Mouse (Mus musculus): ENCODE measurements around the gene Slc9a3r2. TPM values are rescaled to one million over a fixed set of nuclear protein-coding genes. Genes with fewer than 3 reads are reported as not detected.

The Slc9a3r2 gene
- polyA plus RNA-seq, 1 experiment from 2014 or later, result 56.7 TPM

GRCm38 (mm10) chr17:24625472-24625871, 24.7 kb downstream of the Slc9a3r2 start:
- no peaks in the 10 kb centered on the region for H3K4me1 ChIP-seq (ENCODE audit: control insufficient read depth, insufficient read depth, low read length)
- no peak overlapping the region for H3K4me3 ChIP-seq (ENCODE audit: low read depth, low read length)
- 89% methylated on average over 8 of the region's 8 CpGs for WGBS
- H3K36me3 ChIP-seq (ENCODE audit: control insufficient read depth, insufficient read depth, low read length), result peaks cover 92% of the 10 kb centered on the region
- no peak overlapping the region for H3K9ac ChIP-seq (ENCODE audit: low read depth, low read length)
- DNase-seq (ENCODE audit: low spot score) (no peak), ATAC-seq (ENCODE audit: low read depth) (no peak)
- H3K27me3 ChIP-seq (replicated peaks; ENCODE audit: control insufficient read depth, insufficient read depth, low read length), result no peaks in the 10 kb centered on the region
- H3K27ac ChIP-seq (replicated peaks; ENCODE audit: low read depth, low read length), result no peak overlapping the region
- H3K9me3 ChIP-seq (ENCODE audit: control insufficient read depth, low read length), result no peaks in the 10 kb centered on the region
- no peak overlapping the region for H3K4me2 ChIP-seq (ENCODE audit: low read depth, low read length)

- H3K36me3 ChIP-seq (ENCODE audit: control insufficient read depth, insufficient read depth, low read length), result peaks cover 92% of the 10 kb centered on the region
- DNase-seq (ENCODE audit: low spot score) (no peak), ATAC-seq (ENCODE audit: low read depth) (no peak)
- no peaks in the 10 kb centered on the region for H3K4me1 ChIP-seq (ENCODE audit: control insufficient read depth, insufficient read depth, low read length)
- no peak overlapping the region for H3K27ac ChIP-seq (replicated peaks; ENCODE audit: low read depth, low read length)
- WGBS, result 85% methylated on average over 14 of the region's 14 CpGs
- no peaks in the 10 kb centered on the region for H3K9me3 ChIP-seq (ENCODE audit: control insufficient read depth, low read length)
- H3K27me3 ChIP-seq (replicated peaks; ENCODE audit: control insufficient read depth, insufficient read depth, low read length), result no peaks in the 10 kb centered on the region
- no peak overlapping the region for H3K9ac ChIP-seq (ENCODE audit: low read depth, low read length)
- H3K4me2 ChIP-seq (ENCODE audit: low read depth, low read length), result no peak overlapping the region
- no peak overlapping the region for H3K4me3 ChIP-seq (ENCODE audit: low read depth, low read length)
Observed at GRCm38 (mm10) chr17:24617561-24618194, 32.4 kb downstream of the Slc9a3r2 start.

- peaks cover 73% of the 10 kb centered on the region for H3K36me3 ChIP-seq (ENCODE audit: control insufficient read depth, insufficient read depth, low read length)
- no peak for DNase-seq (ENCODE audit: low spot score)
- H3K9ac ChIP-seq (ENCODE audit: low read depth, low read length), result no peak overlapping the region
- H3K4me2 ChIP-seq (ENCODE audit: low read depth, low read length), result no peak overlapping the region
- H3K4me3 ChIP-seq (ENCODE audit: low read depth, low read length), result no peak overlapping the region
- no peaks in the 10 kb centered on the region for H3K27me3 ChIP-seq (replicated peaks; ENCODE audit: control insufficient read depth, insufficient read depth, low read length)
- H3K4me1 ChIP-seq (ENCODE audit: control insufficient read depth, insufficient read depth, low read length), result no peaks in the 10 kb centered on the region
- H3K9me3 ChIP-seq (ENCODE audit: control insufficient read depth, low read length), result no peaks in the 10 kb centered on the region
- WGBS, result 91% methylated on average over 2 of the region's 2 CpGs
- ATAC-seq (ENCODE audit: low read depth), result no peak
- H3K27ac ChIP-seq (replicated peaks; ENCODE audit: low read depth, low read length), result no peak overlapping the region
Observed at GRCm38 (mm10) chr17:24610711-24611110, 39.4 kb downstream of the Slc9a3r2 start.

GRCm38 (mm10) chr17:24608874-24609273, 41.3 kb downstream of the Slc9a3r2 start:
- Histone ChIP-seq H3K9ac (ENCODE audit: low read depth, low read length) (no peak overlapping the region), H3K4me3 (ENCODE audit: low read depth, low read length) (no peak overlapping the region), H3K9me3 (ENCODE audit: control insufficient read depth, low read length) (no peaks in the 10 kb centered on the region), H3K36me3 (ENCODE audit: control insufficient read depth, insufficient read depth, low read length) (peaks cover 72% of the 10 kb centered on the region), H3K4me2 (ENCODE audit: low read depth, low read length) (no peak overlapping the region), H3K27ac (replicated peaks; ENCODE audit: low read depth, low read length) (no peak overlapping the region), H3K4me1 (ENCODE audit: control insufficient read depth, insufficient read depth, low read length) (no peaks in the 10 kb centered on the region), H3K27me3 (replicated peaks; ENCODE audit: control insufficient read depth, insufficient read depth, low read length) (no peaks in the 10 kb centered on the region)
- DNase-seq (ENCODE audit: low spot score) (no peak), ATAC-seq (ENCODE audit: low read depth) (no peak)
- 87% methylated on average over 8 of the region's 8 CpGs for WGBS

- peaks cover 68% of the 10 kb centered on the region for H3K36me3 ChIP-seq (ENCODE audit: control insufficient read depth, insufficient read depth, low read length)
Observed at GRCm38 (mm10) chr17:24608370-24608769, 41.8 kb downstream of the Slc9a3r2 start.

GRCm38 (mm10) chr17:24604557-24604956, 45.6 kb downstream of the Slc9a3r2 start:
- WGBS, result 89% methylated on average over 3 of the region's 3 CpGs
- no peak overlapping the region for H3K4me2 ChIP-seq (ENCODE audit: low read depth, low read length)
- H3K27me3 ChIP-seq (replicated peaks; ENCODE audit: control insufficient read depth, insufficient read depth, low read length), result no peaks in the 10 kb centered on the region
- H3K4me1 ChIP-seq (ENCODE audit: control insufficient read depth, insufficient read depth, low read length), result no peaks in the 10 kb centered on the region
- no peak overlapping the region for H3K27ac ChIP-seq (replicated peaks; ENCODE audit: low read depth, low read length)
- no peaks in the 10 kb centered on the region for H3K9me3 ChIP-seq (ENCODE audit: control insufficient read depth, low read length)
- H3K9ac ChIP-seq (ENCODE audit: low read depth, low read length), result no peak overlapping the region
- DNase-seq (ENCODE audit: low spot score) (no peak), ATAC-seq (ENCODE audit: low read depth) (no peak)
- peaks cover 87% of the 10 kb centered on the region for H3K36me3 ChIP-seq (ENCODE audit: control insufficient read depth, insufficient read depth, low read length)
- no peak overlapping the region for H3K4me3 ChIP-seq (ENCODE audit: low read depth, low read length)

More at GRCm38 (mm10) chr17:24608370-24608769, 41.8 kb downstream of the Slc9a3r2 start:
- Histone ChIP-seq H3K27me3 (replicated peaks; ENCODE audit: control insufficient read depth, insufficient read depth, low read length) (no peaks in the 10 kb centered on the region), H3K4me3 (ENCODE audit: low read depth, low read length) (no peak overlapping the region), H3K9ac (ENCODE audit: low read depth, low read length) (no peak overlapping the region), H3K27ac (replicated peaks; ENCODE audit: low read depth, low read length) (no peak overlapping the region), H3K9me3 (ENCODE audit: control insufficient read depth, low read length) (no peaks in the 10 kb centered on the region), H3K4me2 (ENCODE audit: low read depth, low read length) (no peak overlapping the region), H3K4me1 (ENCODE audit: control insufficient read depth, insufficient read depth, low read length) (no peaks in the 10 kb centered on the region)
- ATAC-seq (ENCODE audit: low read depth) (no peak), DNase-seq (ENCODE audit: low spot score) (no peak)
- 91% methylated on average over 4 of the region's 4 CpGs for WGBS

GRCm38 (mm10) chr17:24603961-24604360, 46.2 kb downstream of the Slc9a3r2 start:
- Histone ChIP-seq H3K27ac (replicated peaks; ENCODE audit: low read depth, low read length) (no peak overlapping the region), H3K36me3 (ENCODE audit: control insufficient read depth, insufficient read depth, low read length) (peaks cover 92% of the 10 kb centered on the region), H3K4me1 (ENCODE audit: control insufficient read depth, insufficient read depth, low read length) (no peaks in the 10 kb centered on the region), H3K4me3 (ENCODE audit: low read depth, low read length) (no peak overlapping the region), H3K4me2 (ENCODE audit: low read depth, low read length) (no peak overlapping the region), H3K27me3 (replicated peaks; ENCODE audit: control insufficient read depth, insufficient read depth, low read length) (no peaks in the 10 kb centered on the region), H3K9ac (ENCODE audit: low read depth, low read length) (no peak overlapping the region), H3K9me3 (ENCODE audit: control insufficient read depth, low read length) (no peaks in the 10 kb centered on the region)
- ATAC-seq (ENCODE audit: low read depth) (no peak), DNase-seq (ENCODE audit: low spot score) (no peak)
- WGBS, result 82% methylated on average over 8 of the region's 8 CpGs

GRCm38 (mm10) chr17:24600502-24600901, 49.6 kb downstream of the Slc9a3r2 start:
- Histone ChIP-seq H3K27ac (replicated peaks; ENCODE audit: low read depth, low read length) (no peak overlapping the region), H3K4me3 (ENCODE audit: low read depth, low read length) (no peak overlapping the region), H3K9me3 (ENCODE audit: control insufficient read depth, low read length) (no peaks in the 10 kb centered on the region), H3K36me3 (ENCODE audit: control insufficient read depth, insufficient read depth, low read length) (peaks cover 94% of the 10 kb centered on the region), H3K9ac (ENCODE audit: low read depth, low read length) (no peak overlapping the region), H3K27me3 (replicated peaks; ENCODE audit: control insufficient read depth, insufficient read depth, low read length) (no peaks in the 10 kb centered on the region), H3K4me1 (ENCODE audit: control insufficient read depth, insufficient read depth, low read length) (no peaks in the 10 kb centered on the region), H3K4me2 (ENCODE audit: low read depth, low read length) (no peak overlapping the region)
- 96% methylated on average over 4 of the region's 4 CpGs for WGBS
- DNase-seq (ENCODE audit: low spot score), result no peak
- ATAC-seq (ENCODE audit: low read depth), result no peak

- H3K27ac ChIP-seq (replicated peaks; ENCODE audit: low read depth, low read length), result no peak overlapping the region
- ATAC-seq (ENCODE audit: low read depth) (no peak), DNase-seq (ENCODE audit: low spot score) (no peak)
- H3K9me3 ChIP-seq (ENCODE audit: control insufficient read depth, low read length), result no peaks in the 10 kb centered on the region
- no peaks in the 10 kb centered on the region for H3K27me3 ChIP-seq (replicated peaks; ENCODE audit: control insufficient read depth, insufficient read depth, low read length)
- H3K4me2 ChIP-seq (ENCODE audit: low read depth, low read length), result no peak overlapping the region
- 86% methylated on average over 3 of the region's 3 CpGs for WGBS
- peaks cover 98% of the 10 kb centered on the region for H3K36me3 ChIP-seq (ENCODE audit: control insufficient read depth, insufficient read depth, low read length)
- no peak overlapping the region for H3K4me3 ChIP-seq (ENCODE audit: low read depth, low read length)
- H3K9ac ChIP-seq (ENCODE audit: low read depth, low read length), result no peak overlapping the region
- no peaks in the 10 kb centered on the region for H3K4me1 ChIP-seq (ENCODE audit: control insufficient read depth, insufficient read depth, low read length)
Observed at GRCm38 (mm10) chr17:24597989-24598388, 52.1 kb downstream of the Slc9a3r2 start.

Data from embryonic facial prominence, embryonic 14.5 days (tissue).